Mouse (Mus musculus) intestine, embryonic 15.5 days (tissue): Measurements from ENCODE around the gene Pbx2. TPM values are rescaled to one million over a fixed set of nuclear protein-coding genes. Genes with fewer than 3 reads are reported as not detected.

Experiments used
- ATAC-seq: fragments of 200-750 bp; cut with Nextera tagmentation; 2 replicates; pipeline ENCODE4 v1.8.0; 2017; ENCODE audit warnings: moderate TSS enrichment, moderate library complexity
- H3K27ac ChIP-seq: fragments of 300-500 bp; sonication (generic); 2 replicates; pipeline ENCODE4 v1.5.1; 2015; ENCODE audit warnings: mild to moderate bottlenecking, inconsistent platforms
- H3K27me3 ChIP-seq: fragments of 300-500 bp; sonication (generic); replicated peaks from 2 replicates; pipeline ENCODE4 v1.6.1; 2015; ENCODE audit warnings: inconsistent platforms
- H3K36me3 ChIP-seq: fragments of 300-500 bp; sonication (generic); 2 replicates; pipeline ENCODE4 v1.6.1; 2015; ENCODE audit warnings: inconsistent platforms
- H3K4me1 ChIP-seq: fragments of 300-500 bp; sonication (generic); replicated peaks from 2 replicates; pipeline ENCODE4 v1.6.1; 2015; ENCODE audit warnings: inconsistent platforms
- H3K4me2 ChIP-seq: fragments of 300-500 bp; sonication (generic); replicated peaks from 2 replicates; pipeline ENCODE4 v1.6.1; 2015; ENCODE audit warnings: mild to moderate bottlenecking, inconsistent platforms
- H3K4me3 ChIP-seq: fragments of 300-500 bp; sonication (generic); replicated peaks from 2 replicates; pipeline ENCODE4 v1.5.1; 2015; ENCODE audit warnings: inconsistent platforms
- H3K9ac ChIP-seq: fragments of 300-500 bp; sonication (generic); 2 replicates; pipeline ENCODE4 v1.6.1; 2015; ENCODE audit warnings: inconsistent platforms
- H3K9me3 ChIP-seq: fragments of 300-500 bp; sonication (generic); 2 replicates; pipeline ENCODE4 v1.6.1; 2016; ENCODE audit warnings: inconsistent platforms
- WGBS: fragments of 180-500 bp; shearing (Covaris S2); methylation state at CpG from one replicate; pipeline ENCODE4 v1.1.7; 2015; 5-methylcytosine and 5-hydroxymethylcytosine counted together
- polyA plus RNA-seq: library from polyadenylated mRNA; unstranded; fragments of >200 nt; fragmentation: Nextera tagmentation; extraction: Ambion mirVana; gene quantifications from 2 replicates; pipeline ENCODE4 v1.2.1, GENCODE M21; 2015

The Pbx2 gene
- polyA plus RNA-seq, 1 experiment from 2014 or later: 8.8 TPM

DNA sequence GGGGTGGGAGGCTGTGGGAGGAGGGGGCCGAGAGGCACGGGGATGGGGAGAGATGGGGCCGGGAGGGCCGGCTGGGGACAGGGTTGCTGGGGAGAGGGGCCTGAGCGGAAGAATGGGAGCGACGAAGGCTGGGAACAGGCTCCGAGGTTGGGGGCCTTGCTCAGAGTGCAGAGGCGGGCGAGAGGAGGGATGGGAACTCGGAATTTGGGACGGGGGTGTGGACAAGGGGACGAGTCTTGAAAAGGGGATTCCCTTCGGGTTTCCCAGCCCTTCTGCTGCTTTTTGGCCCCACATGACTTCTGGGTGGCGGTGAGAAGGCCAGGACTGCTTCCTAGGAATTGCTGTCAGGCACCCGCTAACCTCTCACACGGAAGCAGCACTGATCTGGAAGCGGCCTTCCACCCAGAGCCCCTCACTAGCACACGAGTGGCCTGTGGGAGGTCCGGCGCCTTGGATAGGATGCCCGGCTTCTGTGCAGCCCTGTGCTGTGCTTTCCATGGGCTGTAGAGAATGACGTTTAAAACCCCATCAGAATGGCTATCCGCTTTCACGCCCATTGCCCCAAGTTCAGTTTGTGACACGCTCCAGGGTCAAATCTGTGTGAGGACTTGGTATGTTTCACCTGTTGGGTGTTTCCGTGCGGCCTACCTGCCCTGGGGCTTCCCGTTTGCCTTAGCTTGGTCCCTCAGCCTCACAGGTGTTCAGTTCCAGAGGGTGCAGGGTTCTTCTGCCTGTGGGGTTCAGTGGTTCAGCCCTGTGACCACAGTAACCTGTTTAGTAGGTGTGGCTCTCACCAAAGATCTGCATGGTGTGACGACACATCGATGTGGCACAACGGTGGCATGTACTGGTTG, 15.3 kb downstream of the Pbx2 start:
- Histone ChIP-seq H3K9ac (peak overlapping the region; percentile 95), H3K9me3 (no peaks in the 10 kb centered on the region), H3K4me1 (peaks cover 39% of the 10 kb centered on the region), H3K4me2 (peak overlapping the region; percentile 91), H3K27me3 (no peaks in the 10 kb centered on the region), H3K4me3 (peak overlapping the region; percentile 88), H3K27ac (peak overlapping the region; percentile 91), H3K36me3 (peaks cover 14% of the 10 kb centered on the region)
- 12% methylated on average over 32 of the region's 32 CpGs for WGBS
- ATAC-seq: no peak; the same call in 1 of the 2 replicates

DNA sequence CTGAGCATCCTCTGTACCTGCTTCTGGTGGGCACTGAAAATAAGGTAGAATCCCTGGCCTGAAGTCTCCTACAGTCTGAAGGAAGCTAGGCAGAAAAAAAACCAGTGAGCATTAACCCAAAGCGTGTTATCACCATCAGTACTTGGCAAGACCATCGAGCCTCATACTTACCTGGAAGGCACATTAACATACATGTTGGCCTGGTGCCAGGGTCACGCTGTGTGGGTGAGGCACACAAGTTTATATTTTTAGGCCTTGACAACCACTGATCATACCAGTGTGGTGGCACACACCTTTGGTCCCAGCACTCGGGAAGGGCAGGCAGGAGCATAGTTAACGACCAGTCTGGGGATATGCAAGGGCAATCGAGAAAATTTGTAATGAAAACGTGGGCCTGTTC, 16.9 kb downstream of the Pbx2 start:
- no peaks in the 10 kb centered on the region for H3K9me3 ChIP-seq
- no peak overlapping the region for H3K9ac ChIP-seq
- H3K36me3 ChIP-seq: peaks cover 24% of the 10 kb centered on the region
- no peak overlapping the region for H3K4me2 ChIP-seq
- no peaks in the 10 kb centered on the region for H3K27me3 ChIP-seq
- H3K27ac ChIP-seq: no peak overlapping the region
- H3K4me1 ChIP-seq: peaks cover 29% of the 10 kb centered on the region
- 78% methylated on average over 7 of the region's 7 CpGs for WGBS
- ATAC-seq: no peak
- no peak overlapping the region for H3K4me3 ChIP-seq

DNA sequence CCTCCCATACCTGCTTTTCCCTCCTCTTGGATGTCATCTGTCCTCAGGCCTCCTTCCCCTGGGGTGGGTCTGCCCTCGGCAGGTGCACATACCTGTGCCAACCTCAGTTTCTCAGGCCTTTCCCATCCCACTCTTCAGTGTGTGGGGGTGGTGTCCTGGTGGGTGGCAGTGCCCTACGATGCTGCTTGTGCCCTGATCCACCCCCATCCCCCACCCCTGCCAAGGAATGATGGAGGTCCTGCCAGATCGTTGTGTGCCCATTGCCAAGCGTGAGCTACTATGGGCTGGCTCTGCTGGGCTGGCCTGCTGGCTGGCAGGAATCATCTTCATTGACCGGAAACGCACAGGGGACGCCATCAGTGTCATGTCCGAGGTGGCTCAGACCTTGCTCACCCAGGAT, 20.0 kb downstream of the Pbx2 start:
- 93% methylated on average over 8 of the region's 8 CpGs for WGBS
- Histone ChIP-seq H3K9ac (no peak overlapping the region), H3K27ac (no peak overlapping the region), H3K27me3 (no peaks in the 10 kb centered on the region), H3K4me1 (peaks cover 21% of the 10 kb centered on the region), H3K36me3 (peaks cover 42% of the 10 kb centered on the region), H3K9me3 (no peaks in the 10 kb centered on the region), H3K4me3 (no peak overlapping the region), H3K4me2 (no peak overlapping the region)
- ATAC-seq: no peak

DNA sequence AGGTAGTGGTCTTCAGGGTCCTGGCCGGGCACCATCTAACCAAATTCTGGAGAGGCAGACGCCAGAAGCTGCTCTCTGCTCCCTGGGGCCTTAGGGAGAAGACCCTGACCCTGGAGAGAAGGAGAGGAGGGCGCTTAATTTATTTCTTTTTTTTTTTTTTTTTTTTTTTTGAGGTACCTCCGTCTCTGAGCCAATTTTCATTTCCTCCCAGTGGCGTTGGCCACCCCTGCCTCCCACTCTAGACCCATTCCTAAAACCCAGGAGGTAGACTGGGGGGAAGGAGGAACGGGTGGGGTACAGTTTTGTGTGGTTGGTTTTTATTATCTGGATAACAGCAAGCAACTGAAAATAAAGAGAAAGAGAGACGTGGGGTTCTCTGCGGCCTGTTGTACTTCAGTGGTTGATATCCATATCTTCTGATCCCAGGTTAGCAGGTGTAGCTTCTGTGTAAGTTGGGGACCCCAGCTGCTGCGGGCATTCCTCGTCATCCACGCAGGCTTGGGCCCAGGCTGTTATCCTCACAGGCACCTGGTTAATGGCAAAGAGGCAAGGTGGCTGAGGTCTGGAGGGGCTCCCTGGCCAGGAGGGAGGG, 22.1 kb downstream of the Pbx2 start:
- WGBS: 87% methylated on average over 11 of the region's 11 CpGs

DNA sequence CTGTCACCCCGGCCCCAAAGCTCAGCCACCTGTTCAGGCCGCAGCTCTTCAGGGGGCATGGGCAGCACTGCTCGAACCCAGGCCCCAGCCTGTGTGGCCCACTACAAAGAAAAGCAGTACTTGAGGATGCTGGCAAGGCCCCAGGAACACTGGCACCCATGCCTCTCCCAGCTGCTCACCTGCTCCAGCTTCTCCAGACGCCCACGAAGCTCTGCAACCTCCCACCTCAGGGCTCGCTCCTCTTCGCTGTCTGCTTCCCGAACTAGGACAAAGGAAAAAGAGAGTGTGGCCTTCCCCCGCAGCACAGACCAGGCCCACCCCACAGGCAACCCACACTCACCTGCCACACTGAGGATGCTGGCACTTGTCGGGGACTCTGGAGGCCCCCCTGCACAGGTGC, 22.8 kb downstream of the Pbx2 start:
- 93% methylated on average over 10 of the region's 10 CpGs for WGBS
- Histone ChIP-seq H3K4me1 (0 out of 2 replicates have a peak, but pooled peaks cover 2% of the 10 kb centered on the region), H3K27ac (no peak overlapping the region), H3K27me3 (no peaks in the 10 kb centered on the region), H3K9ac (no peak overlapping the region), H3K4me2 (no peak overlapping the region), H3K4me3 (no peak overlapping the region), H3K9me3 (no peaks in the 10 kb centered on the region), H3K36me3 (peaks cover 42% of the 10 kb centered on the region)
- no peak for ATAC-seq

More for the DNA sequence above, 22.1 kb downstream of the Pbx2 start:
- H3K9ac ChIP-seq: no peak overlapping the region
- H3K36me3 ChIP-seq: peaks cover 42% of the 10 kb centered on the region
- H3K4me1 ChIP-seq: 0 out of 2 replicates have a peak, but pooled peaks cover 6% of the 10 kb centered on the region
- H3K27me3 ChIP-seq: no peaks in the 10 kb centered on the region
- no peak overlapping the region for H3K4me2 ChIP-seq
- no peak overlapping the region for H3K4me3 ChIP-seq
- H3K27ac ChIP-seq: no peak overlapping the region
- no peak for ATAC-seq
- H3K9me3 ChIP-seq: no peaks in the 10 kb centered on the region

DNA sequence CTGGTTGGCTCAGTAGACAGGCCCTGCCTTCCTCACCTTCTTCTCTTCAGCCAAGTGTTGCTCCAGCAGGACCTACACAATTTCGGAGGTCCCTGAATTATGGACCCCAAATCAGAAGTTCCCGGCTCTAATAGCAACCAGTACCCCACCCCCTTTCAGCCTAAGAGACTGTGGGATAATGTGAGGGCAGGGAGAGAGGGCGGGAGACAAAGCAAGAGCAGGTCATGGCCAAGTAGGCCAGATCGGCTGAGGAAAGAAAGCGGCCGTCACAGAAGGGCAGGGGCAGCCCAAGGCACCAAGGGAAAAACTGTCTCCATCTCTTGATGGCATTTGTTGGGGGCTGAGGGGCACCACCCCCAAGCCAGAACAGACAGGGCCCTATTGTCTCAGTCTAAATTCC, 24.8 kb downstream of the Pbx2 start, which contains the start of gene Egfl8:
Egfl8 (minus strand) TSS at position 101 of the 400 bp plus-strand sequence.
- Histone ChIP-seq H3K4me3 (no peak within 1 kb of the TSS), H3K9ac (no peak within 1 kb of the TSS), H3K27me3 (no peaks in the 10 kb centered on the region), H3K9me3 (no peaks in the 10 kb centered on the region), H3K4me1 (0 out of 2 replicates have a peak, but pooled peaks cover 2% of the 10 kb centered on the region), H3K4me2 (no peak within 1 kb of the TSS), H3K36me3 (peaks cover 38% of the 10 kb centered on the region), H3K27ac (no peak within 1 kb of the TSS)
- WGBS: 78% methylated on average over 6 of the region's 6 CpGs
- no peak for ATAC-seq

DNA sequence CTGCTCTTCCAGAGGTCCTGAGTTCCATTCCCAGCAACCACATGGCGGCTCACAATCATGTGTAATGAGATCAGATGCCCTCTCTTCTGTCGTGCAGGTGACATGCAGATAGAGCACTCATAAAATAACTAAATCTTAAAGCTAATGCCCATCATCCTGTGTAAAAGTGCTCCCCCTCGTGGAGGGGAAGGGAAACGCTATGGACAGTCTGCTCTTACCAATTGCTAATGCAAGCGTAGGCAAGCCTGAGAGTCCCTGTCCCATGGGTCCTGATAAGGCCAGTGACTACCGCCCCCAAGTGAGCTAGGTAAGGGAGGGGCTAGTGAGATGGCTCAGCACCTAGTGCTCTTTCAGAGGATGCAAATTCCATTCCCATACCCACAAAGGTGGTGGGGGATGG, 27.9 kb downstream of the Pbx2 start:
- ATAC-seq: peak; percentile 37
- H3K4me1 ChIP-seq: 0 out of 2 replicates have a peak, but pooled peaks cover 2% of the 10 kb centered on the region
- no peak overlapping the region for H3K4me3 ChIP-seq
- no peaks in the 10 kb centered on the region for H3K27me3 ChIP-seq
- H3K9ac ChIP-seq: no peak overlapping the region
- H3K36me3 ChIP-seq: peaks cover 27% of the 10 kb centered on the region
- no peak overlapping the region for H3K27ac ChIP-seq
- no peak overlapping the region for H3K4me2 ChIP-seq
- no peaks in the 10 kb centered on the region for H3K9me3 ChIP-seq
- 20% methylated on average over 6 of the region's 6 CpGs for WGBS

DNA sequence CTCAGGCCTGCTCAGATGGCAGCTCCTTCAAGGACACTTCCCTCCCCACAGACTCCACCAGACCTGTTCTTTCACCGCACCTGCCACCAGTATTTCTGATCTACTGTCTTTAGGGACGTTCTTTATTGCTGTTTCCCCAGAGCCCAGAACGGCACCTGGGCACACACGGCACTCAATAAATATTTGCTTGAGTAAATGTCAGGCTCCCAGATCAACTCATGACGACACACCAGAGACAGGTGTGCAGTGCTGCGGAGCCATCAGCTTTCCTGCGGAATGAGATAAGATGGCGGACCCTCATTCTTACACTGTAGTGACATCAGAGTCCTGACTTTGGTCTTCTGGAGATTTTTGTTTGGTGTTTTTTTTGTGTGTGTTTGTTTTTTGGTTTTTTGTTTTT, 29.9 kb downstream of the Pbx2 start:
- WGBS: 67% methylated on average over 8 of the region's 8 CpGs
- no peak overlapping the region for H3K4me2 ChIP-seq

DNA sequence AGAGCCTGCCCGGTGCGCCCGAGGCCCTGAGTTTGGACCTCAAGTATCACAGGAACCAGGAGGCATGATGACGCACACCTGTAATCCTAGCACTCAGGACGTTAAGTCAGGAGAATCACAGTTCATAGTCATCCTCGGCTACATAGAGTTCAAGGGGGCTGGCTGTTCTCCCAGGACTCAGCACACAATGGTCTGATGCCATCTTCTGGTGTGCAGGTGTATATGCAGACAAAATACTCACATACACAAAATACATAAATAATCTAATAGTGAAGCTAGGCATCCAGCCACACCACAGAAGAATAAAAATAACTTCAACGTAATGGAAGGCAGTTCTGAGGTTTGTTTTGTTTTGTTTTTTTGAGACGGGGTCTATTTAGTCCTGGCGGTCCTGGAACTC, 32.1 kb downstream of the Pbx2 start:
- ATAC-seq: no peak
- WGBS: 84% methylated on average over 9 of the region's 9 CpGs

More for the DNA sequence above, 29.9 kb downstream of the Pbx2 start:
- ATAC-seq: 0 out of 2 replicates have a peak, but pooled peaks have one; percentile 21
- Histone ChIP-seq H3K9me3 (no peaks in the 10 kb centered on the region), H3K27ac (peak overlapping the region; percentile 20; the same call in 1 of the 2 replicates), H3K9ac (no peak overlapping the region), H3K4me1 (peaks cover 3% of the 10 kb centered on the region), H3K36me3 (peaks cover 21% of the 10 kb centered on the region), H3K4me3 (no peak overlapping the region), H3K27me3 (no peaks in the 10 kb centered on the region)

DNA sequence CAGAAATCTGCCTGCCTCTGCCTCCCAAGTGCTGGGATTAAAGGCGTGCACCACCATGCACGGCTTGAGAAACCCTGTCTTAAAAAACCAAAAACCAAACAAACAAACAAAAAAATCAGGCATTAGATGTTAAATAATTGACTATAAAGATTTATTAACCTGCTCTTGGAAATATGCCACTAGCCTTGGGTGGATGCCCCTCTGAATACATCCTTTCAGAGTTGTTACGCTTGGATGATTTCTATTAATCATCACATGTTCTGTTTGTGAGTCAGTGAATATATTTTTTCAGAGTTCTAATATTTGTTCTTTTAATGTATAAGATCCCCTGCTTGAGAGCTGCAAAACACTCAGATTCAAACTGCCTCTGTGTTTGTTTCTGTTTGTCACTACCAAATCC, 33.9 kb downstream of the Pbx2 start:
- Histone ChIP-seq H3K27ac (no peak overlapping the region), H3K4me1 (peaks cover 20% of the 10 kb centered on the region), H3K27me3 (peaks cover 3% of the 10 kb centered on the region), H3K9ac (no peak overlapping the region), H3K9me3 (no peaks in the 10 kb centered on the region), H3K4me2 (no peak overlapping the region), H3K36me3 (peaks cover 21% of the 10 kb centered on the region; the same call in 1 of the 2 replicates), H3K4me3 (no peak overlapping the region)
- ATAC-seq: no peak
- 92% methylated on average over 3 of the region's 3 CpGs for WGBS

More for the DNA sequence above, 32.1 kb downstream of the Pbx2 start:
- Histone ChIP-seq H3K9me3 (no peaks in the 10 kb centered on the region), H3K27ac (no peak overlapping the region), H3K4me1 (peaks cover 11% of the 10 kb centered on the region), H3K36me3 (peaks cover 21% of the 10 kb centered on the region; the same call in 1 of the 2 replicates), H3K4me3 (no peak overlapping the region), H3K9ac (no peak overlapping the region), H3K27me3 (no peaks in the 10 kb centered on the region), H3K4me2 (no peak overlapping the region)

DNA sequence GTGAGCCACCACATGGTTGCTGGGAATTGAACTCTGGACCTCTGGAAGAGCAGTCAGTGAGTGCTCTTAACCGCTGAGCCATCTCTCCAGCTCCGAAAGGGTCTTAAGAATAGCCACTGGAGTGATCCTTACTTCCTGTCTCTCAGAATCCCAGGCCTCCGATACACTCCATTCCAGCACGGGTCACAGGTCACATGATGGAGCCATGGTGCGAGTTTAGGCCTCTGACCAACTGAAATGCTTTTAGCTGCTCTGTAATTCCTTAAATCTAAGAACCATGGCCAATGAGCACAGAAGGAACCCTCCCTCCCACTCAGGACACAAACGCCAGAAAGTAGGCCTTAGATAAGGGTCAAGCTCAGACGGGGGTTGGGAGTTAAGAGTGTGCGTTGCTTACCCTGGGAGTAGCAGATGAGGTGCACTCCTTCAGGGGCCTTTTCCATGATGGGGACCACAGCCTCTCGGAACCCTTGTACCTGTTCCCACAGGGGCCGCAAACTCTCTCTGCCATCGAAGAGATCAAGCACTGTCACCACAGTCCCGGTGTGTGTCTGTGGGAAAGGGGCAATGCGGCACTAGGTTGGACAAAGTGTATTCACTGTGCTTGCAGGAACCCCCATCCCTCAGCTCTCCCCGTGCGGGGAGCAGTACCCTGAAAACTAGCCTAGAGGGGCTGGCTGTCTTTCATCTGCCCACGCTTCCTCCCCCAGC, 35.2 kb downstream of the Pbx2 start:
- Histone ChIP-seq H3K9me3 (no peaks in the 10 kb centered on the region), H3K36me3 (peaks cover 20% of the 10 kb centered on the region; the same call in 1 of the 2 replicates), H3K4me3 (peak overlapping the region; percentile 69), H3K27me3 (peaks cover 15% of the 10 kb centered on the region), H3K4me1 (peaks cover 31% of the 10 kb centered on the region), H3K4me2 (peak overlapping the region; percentile 92), H3K9ac (peak overlapping the region; percentile 66), H3K27ac (peak overlapping the region; percentile 96)
- WGBS: 54% methylated on average over 16 of the region's 16 CpGs
- ATAC-seq: no peak

DNA sequence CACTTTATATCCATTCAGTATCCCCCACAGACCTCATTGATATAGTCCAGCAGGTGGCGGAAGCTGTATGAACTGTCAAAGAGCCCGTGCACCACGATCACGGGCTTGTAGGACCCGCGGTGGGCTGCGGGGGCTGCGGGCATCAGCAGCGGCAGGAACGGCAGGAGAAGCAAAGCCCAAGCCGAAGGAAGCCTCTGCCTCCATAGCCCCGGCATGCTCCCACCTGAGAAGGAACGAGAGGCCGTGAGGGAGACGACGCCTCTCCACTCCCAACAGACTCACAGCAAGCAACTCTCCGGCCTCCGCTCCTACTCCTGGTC, 35.7 kb downstream of the Pbx2 start:
- Histone ChIP-seq H3K36me3 (peaks cover 18% of the 10 kb centered on the region; the same call in 1 of the 2 replicates), H3K9ac (peak overlapping the region; percentile 66), H3K27me3 (peaks cover 20% of the 10 kb centered on the region), H3K4me2 (peak overlapping the region; percentile 92), H3K9me3 (no peaks in the 10 kb centered on the region), H3K4me3 (peak overlapping the region; percentile 69), H3K4me1 (peaks cover 36% of the 10 kb centered on the region), H3K27ac (peak overlapping the region; percentile 96)
- under 1% methylated on average over 18 of the region's 18 CpGs for WGBS
- ATAC-seq: peak; percentile 26; the same call in 1 of the 2 replicates
